Mouse (Mus musculus) liver, adult 2 months (tissue): ENCODE measurements around the gene Itpr2.

Experiments used
- CTCF ChIP-seq: fragments of 200-500 bp; IDR thresholded peaks from 2 replicates; pipeline ENCODE4 v1.5.1; 2011; ENCODE audit warnings: low read depth, low read length, control low read depth
- POLR2A ChIP-seq: fragments of 200-500 bp; IDR thresholded peaks from 2 replicates; pipeline ENCODE4 v1.6.1; 2011; ENCODE audit warnings: low read length, control low read depth; ENCODE audit not compliant: insufficient read depth; ENCODE audit errors: extremely low read depth

DNA sequence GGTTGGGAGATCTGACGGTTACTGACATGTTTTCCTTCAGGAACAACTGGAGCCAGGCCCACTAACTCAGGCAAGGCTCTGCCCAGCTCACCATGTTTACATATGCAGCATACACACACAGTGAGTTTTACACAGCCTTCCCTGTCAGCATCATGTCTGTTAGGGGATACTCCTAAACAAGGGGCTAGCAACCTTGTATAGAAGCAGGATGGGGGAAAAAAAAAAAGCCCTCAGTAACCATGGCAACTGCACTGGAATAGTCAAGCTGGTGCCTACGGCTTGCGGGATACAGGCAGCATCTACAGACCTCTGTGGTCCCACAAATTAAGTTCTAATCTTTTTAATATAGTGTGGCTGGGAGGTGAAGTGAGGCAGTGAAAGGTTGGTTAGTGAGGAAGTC lies 266.9 kb downstream of the Itpr2 start:
- TF ChIP-seq CTCF (no peak), POLR2A (no peak)
